Mouse (Mus musculus) kidney, postnatal 0 days (tissue): ENCODE measurements around the gene Agxt. TPM values are rescaled to one million over a fixed set of nuclear protein-coding genes. Genes with fewer than 3 reads are reported as not detected.
A peak's percentile ranks its signal among the peaks of the same experiment; 100 is the strongest.

Experiments
- ATAC-seq: fragments of 200-750 bp; cut with Nextera tagmentation; replicated peaks from 2 replicates; pipeline ENCODE4 v1.8.0; 2017; ENCODE audit warnings: low read depth, moderate number of reproducible peaks, moderate TSS enrichment, moderate library complexity; ENCODE audit not compliant: low FRiP score
- DNase-seq: peaks from one replicate; pipeline ENCODE4 v3.0.0-alpha.2; 2016; ENCODE audit warnings: low spot score
- H3K27ac ChIP-seq: fragments of 300-500 bp; sonication (generic); 2 replicates; pipeline ENCODE4 v1.5.1; 2014; ENCODE audit warnings: mild to moderate bottlenecking
- H3K27me3 ChIP-seq: fragments of 300-500 bp; sonication (generic); 2 replicates; pipeline ENCODE4 v1.6.1; 2014; ENCODE audit warnings: low read length, mixed read lengths; ENCODE audit not compliant: insufficient read depth
- H3K36me3 ChIP-seq: fragments of 300-500 bp; sonication (generic); 2 replicates; pipeline ENCODE4 v1.6.1; 2014; ENCODE audit warnings: low read length, mixed read lengths; ENCODE audit not compliant: insufficient read depth
- H3K4me1 ChIP-seq: fragments of 300-500 bp; sonication (generic); replicated peaks from 2 replicates; pipeline ENCODE4 v1.6.1; 2014; ENCODE audit warnings: antibody characterized with exemption, low read length, mixed read lengths; ENCODE audit not compliant: insufficient read depth
- H3K4me2 ChIP-seq: fragments of 300-500 bp; sonication (generic); 2 replicates; pipeline ENCODE4 v1.6.1; 2014; ENCODE audit warnings: mild to moderate bottlenecking, low read length, moderate library complexity, mixed read lengths
- H3K4me3 ChIP-seq: fragments of 300-500 bp; sonication (generic); replicated peaks from 2 replicates; pipeline ENCODE4 v1.5.1; 2014; ENCODE audit warnings: low read depth, low read length
- H3K9ac ChIP-seq: fragments of 300-500 bp; sonication (generic); 2 replicates; pipeline ENCODE4 v1.6.1; 2014; ENCODE audit warnings: low read depth, low read length
- H3K9me3 ChIP-seq: fragments of 300-500 bp; sonication (generic); replicated peaks from 2 replicates; pipeline ENCODE4 v1.6.1; 2016; ENCODE audit warnings: low read length, inconsistent platforms, mixed read lengths
- CTCF ChIP-seq: IDR thresholded peaks from 2 replicates; pipeline ENCODE4 v1.5.1; 2016; ENCODE audit warnings: antibody characterized with exemption, low read depth, mild to moderate bottlenecking, moderate library complexity
- WGBS: fragments of 180-500 bp; shearing (Covaris S2); extraction: QIAGEN DNeasy Blood & Tissue Kit; methylation state at CpG from one replicate; pipeline ENCODE4 v1.1.7; 2014; 5-methylcytosine and 5-hydroxymethylcytosine counted together
- polyA plus RNA-seq: library from polyadenylated mRNA; unstranded; fragments of >200 nt; fragmentation: Nextera tagmentation; extraction: Ambion mirVana; gene quantifications from 2 replicates; pipeline ENCODE4 v1.2.1, GENCODE M21; 2015

Gene Agxt
- 0.24 and 0.33 TPM in 2 replicates for polyA plus RNA-seq

GRCm38 (mm10) chr1:93135036-93135526 is at the start of gene Agxt:
Agxt (plus strand) TSS chr1:93135240.
- no peaks in the 10 kb centered on the region for H3K27me3 ChIP-seq
- H3K27ac ChIP-seq: no peak within 1 kb of the TSS
- H3K9ac ChIP-seq: no peak within 1 kb of the TSS
- no peak within 1 kb of the TSS for H3K4me3 ChIP-seq
- TF ChIP-seq CTCF: no peak
- H3K36me3 ChIP-seq: no peaks in the 10 kb centered on the region
- ATAC-seq (no peak), DNase-seq (no peak)
- H3K9me3 ChIP-seq: no peaks in the 10 kb centered on the region
- H3K4me1 ChIP-seq: no peaks in the 10 kb centered on the region
- no peak within 1 kb of the TSS for H3K4me2 ChIP-seq
- 89% methylated on average over 12 of the region's 12 CpGs for WGBS

GRCm38 (mm10) chr1:93092582-93092981 is 42.5 kb upstream of the Agxt start:
- DNase-seq: no peak
- Histone ChIP-seq H3K27me3 (no peaks in the 10 kb centered on the region), H3K9ac (no peak overlapping the region), H3K4me1 (no peaks in the 10 kb centered on the region), H3K27ac (no peak overlapping the region), H3K9me3 (no peaks in the 10 kb centered on the region), H3K4me2 (no peak overlapping the region), H3K4me3 (no peak overlapping the region), H3K36me3 (no peaks in the 10 kb centered on the region)
- WGBS: 78% methylated on average over 3 of the region's 3 CpGs
- no peak for ATAC-seq
- TF ChIP-seq CTCF: no peak

- Histone ChIP-seq H3K4me3 (no peak overlapping the region), H3K27me3 (peaks cover 20% of the 10 kb centered on the region), H3K36me3 (no peaks in the 10 kb centered on the region), H3K27ac (no peak overlapping the region), H3K4me1 (peaks cover 13% of the 10 kb centered on the region; the same call in 1 of the 2 replicates), H3K4me2 (no peak overlapping the region), H3K9ac (no peak overlapping the region), H3K9me3 (no peaks in the 10 kb centered on the region)
- no peak for TF ChIP-seq CTCF
- WGBS: 83% methylated on average over 5 of the region's 5 CpGs
- ATAC-seq (no peak), DNase-seq (no peak)
Measured at GRCm38 (mm10) chr1:93098956-93099355, 36.1 kb upstream of the Agxt start.

DNA sequence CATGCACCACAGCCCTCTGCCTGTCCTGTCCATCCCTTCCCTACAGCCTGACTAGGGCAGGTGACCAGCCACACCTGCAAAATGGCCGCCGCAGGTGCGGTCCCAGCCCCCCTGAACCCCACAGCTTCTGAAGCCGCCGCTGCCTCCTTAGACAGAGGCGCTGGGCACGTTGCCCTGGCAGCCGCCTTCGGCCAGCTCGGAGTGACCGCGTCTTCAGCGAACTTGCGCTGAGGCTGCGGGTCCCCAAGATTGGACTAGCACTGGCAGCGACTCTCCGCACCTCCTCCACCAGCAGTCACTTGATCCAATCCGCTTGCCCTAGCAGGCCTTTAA is 34.8 kb upstream of the Agxt start:
- Histone ChIP-seq H3K9ac (peak overlapping the region; percentile 44; the same call in 1 of the 2 replicates), H3K9me3 (no peaks in the 10 kb centered on the region), H3K27ac (no peak overlapping the region), H3K4me3 (peak overlapping the region; percentile 39), H3K36me3 (no peaks in the 10 kb centered on the region), H3K4me1 (peaks cover 13% of the 10 kb centered on the region; the same call in 1 of the 2 replicates), H3K4me2 (peak overlapping the region; percentile 69), H3K27me3 (peaks cover 20% of the 10 kb centered on the region)
- 4% methylated on average over 18 of the region's 18 CpGs for WGBS
- DNase-seq: no peak
- TF ChIP-seq CTCF: no peak
- ATAC-seq: peak; percentile 38; the same call in 1 of the 2 replicates

- Histone ChIP-seq H3K27ac (no peak overlapping the region), H3K9me3 (no peaks in the 10 kb centered on the region), H3K36me3 (no peaks in the 10 kb centered on the region), H3K9ac (peak overlapping the region; percentile 44; the same call in 1 of the 2 replicates), H3K4me2 (peak overlapping the region; percentile 69), H3K4me3 (peak overlapping the region; percentile 39), H3K27me3 (peaks cover 20% of the 10 kb centered on the region), H3K4me1 (peaks cover 13% of the 10 kb centered on the region; the same call in 1 of the 2 replicates)
- 1% methylated on average over 46 of the region's 49 CpGs for WGBS
- ATAC-seq (peak; percentile 42; the same call in 1 of the 2 replicates), DNase-seq (peak; percentile 24)
- TF ChIP-seq CTCF: no peak
Measured at GRCm38 (mm10) chr1:93100576-93101491, 34.2 kb upstream of the Agxt start.

DNA sequence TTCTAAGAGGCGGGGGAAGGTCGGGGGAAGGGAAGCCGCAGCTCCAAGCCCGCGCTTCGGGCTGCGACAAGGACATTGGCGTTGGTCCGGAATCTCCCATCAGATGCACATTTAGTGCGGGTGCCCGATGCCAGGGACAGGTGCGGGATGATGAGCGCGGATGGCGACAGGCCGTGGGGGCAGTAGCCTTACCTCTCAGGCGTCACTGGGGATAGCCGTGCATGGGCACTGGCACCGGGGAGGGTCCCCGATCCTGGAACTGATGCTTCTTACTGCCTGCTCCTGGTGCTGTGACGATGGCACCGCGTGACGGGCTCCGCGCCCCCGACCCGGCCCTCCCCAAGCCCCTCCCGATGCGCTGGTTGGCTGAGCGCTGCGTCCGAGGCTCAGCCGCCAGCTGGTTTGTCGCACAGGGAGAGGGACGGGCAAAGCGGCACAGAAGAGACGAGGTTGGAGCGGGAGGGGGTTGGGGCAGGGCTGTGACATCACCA is 33.4 kb upstream of the Agxt start, which contains the start of gene Kif1a:
Kif1a (minus strand) TSS at position 381 of the 491 bp plus-strand sequence.
- under 1% methylated on average over 38 of the region's 39 CpGs for WGBS
- Histone ChIP-seq H3K4me2 (peak within 1 kb of the TSS; percentile 69), H3K27me3 (peaks cover 20% of the 10 kb centered on the region), H3K4me1 (peaks cover 13% of the 10 kb centered on the region; the same call in 1 of the 2 replicates), H3K4me3 (peak within 1 kb of the TSS; percentile 39), H3K9me3 (no peaks in the 10 kb centered on the region), H3K27ac (no peak within 1 kb of the TSS), H3K36me3 (no peaks in the 10 kb centered on the region), H3K9ac (peak within 1 kb of the TSS; percentile 44)
- DNase-seq: peak; percentile 35
- ATAC-seq: peak; percentile 43; the same call in 1 of the 2 replicates
- TF ChIP-seq CTCF: no peak
